Mouse (Mus musculus) layer of hippocampus, adult 8-10 months (tissue): ENCODE results near the gene Reg1. TPM values are rescaled to one million over a fixed set of nuclear protein-coding genes. Genes with fewer than 3 reads are reported as not detected.
A peak's percentile ranks its signal among the peaks of the same experiment; 100 is the strongest.
"Not testable (repeated sequence)": the region's sequence is repeated elsewhere in the genome, so short reads cannot be mapped to it uniquely, and the experiment has no call there.

Source experiments
- DNase-seq, 2 experiments: peaks; one replicate each; pipeline ENCODE4 v3.0.0; 2022; ENCODE audit warnings: low spot score in 2 of 2
- total RNA-seq, 4 experiments: library from RNA; stranded (reverse); gene quantifications; 2 replicates each; pipeline ENCODE4 v1.2.4; 2022

Gene Reg1
- not detected for total RNA-seq

- not testable (repeated sequence) for DNase-seq
Observed at GRCm38 (mm10) chr6:78422411-78422810, at the start of gene Reg1. Gene Reg1 (plus strand): TSS chr6:78422711.

GRCm38 (mm10) chr6:78378765-78379164, 43.7 kb upstream of the Reg1 start, which contains the start of gene Reg3d:
Gene Reg3d (minus strand): TSS chr6:78378865.
- no peak for DNase-seq

- DNase-seq, result no peak
Observed at GRCm38 (mm10) chr6:78380409-78380808, 42.1 kb upstream of the Reg1 start, which contains the start of gene Reg3a. Gene Reg3a (plus strand): TSS chr6:78380709.

GRCm38 (mm10) chr6:78385609-78386008, 36.9 kb upstream of the Reg1 start:
- DNase-seq, result no peak

GRCm38 (mm10) chr6:78395323-78395722, 27.2 kb upstream of the Reg1 start, which contains the start of gene Reg2:
Gene Reg2 (plus strand): TSS chr6:78395623.
- DNase-seq, result not testable (repeated sequence)

GRCm38 (mm10) chr6:78425497-78425896, 3.0 kb downstream of the Reg1 start:
- DNase-seq, result no peak

GRCm38 (mm10) chr6:78447202-78447601, 24.7 kb downstream of the Reg1 start:
- no peak for DNase-seq

GRCm38 (mm10) chr6:78448409-78448808, 25.9 kb downstream of the Reg1 start:
- no peak for DNase-seq

GRCm38 (mm10) chr6:78452804-78453203, 30.3 kb downstream of the Reg1 start:
- no peak for DNase-seq

- DNase-seq, result peak; percentile 60 to 69
Observed at GRCm38 (mm10) chr6:78460191-78460825, 37.8 kb downstream of the Reg1 start.

GRCm38 (mm10) chr6:78462360-78462759, 39.8 kb downstream of the Reg1 start:
- no peak for DNase-seq

- DNase-seq, result no peak
Observed at GRCm38 (mm10) chr6:78463266-78463665, 40.8 kb downstream of the Reg1 start.

- no peak for DNase-seq
Observed at GRCm38 (mm10) chr6:78468772-78469171, 46.3 kb downstream of the Reg1 start, which contains the start of gene Reg3g. Gene Reg3g (minus strand): TSS chr6:78468872.

- DNase-seq, result no peak
Observed at GRCm38 (mm10) chr6:78469287-78469686, 46.8 kb downstream of the Reg1 start.

Other genes with a start within 250 kb of the Reg1 start
- gene Reg3b, start 52.1 kb upstream of the Reg1 start, total RNA-seq, result not detected
- not detected for gene Reg3d, start 43.8 kb upstream of the Reg1 start, total RNA-seq
- not detected for gene Reg3a, start 42.0 kb upstream of the Reg1 start, total RNA-seq
- gene Reg2, start 27.1 kb upstream of the Reg1 start, total RNA-seq, result not detected
- not detected for gene Reg3g, start 46.2 kb downstream of the Reg1 start, total RNA-seq